Mouse (Mus musculus): ENCODE results near the gene Cryba1. TPM values are rescaled to one million over a fixed set of nuclear protein-coding genes. Genes with fewer than 3 reads are reported as not detected.

Cryba1 gene
- polyA plus RNA-seq, 1 experiment from 2014 or later = not detected

Other genes starting within 250 kb of the Cryba1 start
- gene Ankrd13b, start 235.6 kb downstream of the Cryba1 start, polyA plus RNA-seq (2015; fragmentation: Nextera tagmentation; extraction: Ambion mirVana) = 1.6 and 1.7 TPM in 2 replicates
- 12.2 and 12.8 TPM in 2 replicates for gene Git1, start 231.7 kb downstream of the Cryba1 start, polyA plus RNA-seq (2015; fragmentation: Nextera tagmentation; extraction: Ambion mirVana)
- 4.0 and 4.7 TPM in 2 replicates for gene Abhd15, start 210.2 kb downstream of the Cryba1 start, polyA plus RNA-seq (2015; fragmentation: Nextera tagmentation; extraction: Ambion mirVana)
- gene Trp53i13, start 209.3 kb downstream of the Cryba1 start, polyA plus RNA-seq (2015; fragmentation: Nextera tagmentation; extraction: Ambion mirVana) = 24.1 and 24.3 TPM in 2 replicates
- gene Gm10392, start 206.1 kb downstream of the Cryba1 start, polyA plus RNA-seq (2015; fragmentation: Nextera tagmentation; extraction: Ambion mirVana) = 0.10 and 0.12 TPM in 2 replicates
- 9.2 and 9.8 TPM in 2 replicates for gene Taok1, start 117.5 kb downstream of the Cryba1 start, polyA plus RNA-seq (2015; fragmentation: Nextera tagmentation; extraction: Ambion mirVana)
- 3.8 and 4.0 TPM in 2 replicates for gene Nufip2, start 39.1 kb downstream of the Cryba1 start, polyA plus RNA-seq (2015; fragmentation: Nextera tagmentation; extraction: Ambion mirVana)
- 31.2 and 31.8 TPM in 2 replicates for gene Myo18a, start 38.0 kb upstream of the Cryba1 start, polyA plus RNA-seq (2015; fragmentation: Nextera tagmentation; extraction: Ambion mirVana)
- gene Gm10277, start 62.5 kb upstream of the Cryba1 start, polyA plus RNA-seq (2015; fragmentation: Nextera tagmentation; extraction: Ambion mirVana) = 0.89 and 1.0 TPM in 2 replicates
- 55.9 and 65.6 TPM in 2 replicates for gene Pipox, start 168.8 kb upstream of the Cryba1 start, polyA plus RNA-seq (2015; fragmentation: Nextera tagmentation; extraction: Ambion mirVana)
- 0.48 and 0.56 TPM in 2 replicates for gene Sez6, start 205.5 kb upstream of the Cryba1 start, polyA plus RNA-seq (2015; fragmentation: Nextera tagmentation; extraction: Ambion mirVana)